Mouse (Mus musculus) myocyte (in vitro differentiated cells): ENCODE results near the gene Txndc2.

Source experiments
- CEBPB ChIP-seq: IDR thresholded peaks from 2 replicates; pipeline ENCODE4 v1.6.1; 2011; ENCODE audit warnings: mild to moderate bottlenecking, moderate library complexity; ENCODE audit not compliant: poor library complexity, insufficient read depth, severe bottlenecking
- POLR2A ChIP-seq: IDR thresholded peaks from one replicate; pipeline ENCODE4 v1.6.1; 2011; ENCODE audit warnings: low read depth, mild to moderate bottlenecking, control low read depth, moderate library complexity; ENCODE audit not compliant: insufficient read length
- USF1 ChIP-seq: IDR thresholded peaks from one replicate; pipeline ENCODE4 v1.6.1; 2011; ENCODE audit warnings: low read depth, mild to moderate bottlenecking, control low read depth, moderate library complexity

DNA sequence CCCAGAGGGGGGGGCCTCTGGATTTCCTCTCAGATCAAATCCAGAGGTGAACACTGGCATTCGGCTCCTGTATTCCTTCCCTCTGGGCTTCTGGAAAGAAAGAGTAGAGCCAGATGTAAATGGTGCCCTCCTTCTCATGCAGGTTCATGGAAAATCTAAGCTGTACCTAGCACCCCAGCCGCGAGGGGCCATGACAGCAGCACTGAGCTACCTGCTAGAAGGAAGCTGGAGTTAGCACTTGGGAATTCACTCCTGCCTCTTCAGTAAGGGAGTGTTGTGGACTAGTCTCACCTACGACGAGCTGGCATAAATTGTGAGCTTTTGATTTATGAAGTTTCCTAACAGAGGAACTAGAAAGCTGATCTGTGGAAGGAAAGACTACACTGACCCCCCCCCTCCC, 1.6 kb upstream of the Txndc2 start:
- no peak for TF ChIP-seq CEBPB
- no peak for TF ChIP-seq USF1
- no peak for TF ChIP-seq POLR2A
